In the genomic region with DNA sequence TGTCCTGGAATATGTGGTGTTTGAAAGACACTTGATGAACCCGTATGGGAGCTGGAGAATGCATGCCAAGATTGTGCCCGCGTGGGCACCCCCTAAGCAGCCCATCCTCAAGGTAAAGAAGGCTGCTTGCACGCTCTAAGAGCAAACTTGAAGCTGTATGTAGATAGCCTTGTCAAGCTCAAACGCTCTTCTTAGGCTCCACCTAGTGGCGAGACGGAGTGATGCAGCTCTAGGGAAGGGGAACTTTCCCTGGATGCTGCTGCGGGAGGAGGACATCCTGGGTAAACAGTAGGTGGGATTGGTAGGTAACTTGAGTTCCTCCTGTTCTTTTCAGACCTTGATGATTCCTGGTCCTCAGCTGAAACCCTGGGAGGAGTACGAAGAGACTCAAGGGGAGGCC, we compare ENCODE assay signal across 9 mouse cellular contexts. TPM values are rescaled to one million over a fixed set of nuclear protein-coding genes. Genes with fewer than 3 reads are reported as not detected.
DNase-seq lines count a peak whose midpoint lies in the region; ATAC-seq and TF ChIP-seq lines count a peak whose summit lies in the region.
"Had no signal": no experiment of that assay in that cellular context is flagged by ENCODE, and none has a peak within 500 bp of the region (broad histone marks: within the 10 kb centered on the region; RNA-seq: fewer than 3 reads in every experiment).

No protein-coding gene starts in this region.

- H3K4me3 ChIP-seq in heart, embryonic 14.5 days (ENCODE audit: control insufficient read depth in 1 of 2, insufficient read depth in 1 of 2, low read depth in 1 of 2, low read length in 2 of 2), result no peak overlapping the region
- no peak overlapping the region for H3K4me3 ChIP-seq in heart, embryonic 11.5 days (ENCODE audit: low read depth, low read length)
- no peak overlapping the region for H3K4me3 ChIP-seq in midbrain, postnatal 0 days (ENCODE audit: low read depth, low read length)
- H3K4me3 ChIP-seq: erythroblast, embryonic 14.5 days had no signal

- H3K27me3 ChIP-seq in heart, embryonic 14.5 days (ENCODE audit: control insufficient read depth, insufficient read depth, low read length), result no peaks in the 10 kb centered on the region
- H3K27me3 ChIP-seq in heart, embryonic 11.5 days (ENCODE audit: control insufficient read depth, insufficient read depth, low read length), result no peaks in the 10 kb centered on the region
- H3K27me3 ChIP-seq in midbrain, postnatal 0 days (ENCODE audit: insufficient read depth, low read length), result no peaks in the 10 kb centered on the region

- peak; percentile 54; the same call in 1 of the 2 replicates for ATAC-seq in heart, embryonic 14.5 days (ENCODE audit: insufficient number of reproducible peaks, insufficient read depth, low FRiP score, low read depth)
- ATAC-seq in heart, embryonic 11.5 days (replicated peaks; ENCODE audit: insufficient number of reproducible peaks, low FRiP score, low TSS enrichment), result no peak
- ATAC-seq in erythroid progenitor cell, adult 5-6 weeks (replicated peaks; ENCODE audit: low FRiP score, poor library complexity, severe bottlenecking), result peak; percentile 85
- no peak for ATAC-seq in midbrain, postnatal 0 days (ENCODE audit: low FRiP score)

- H3K27ac ChIP-seq in heart, embryonic 14.5 days (replicated peaks in 1 of 2; ENCODE audit: control insufficient read depth in 1 of 2, insufficient read depth in 1 of 2, low read depth in 2 of 2, low read length in 2 of 2), result no peak overlapping the region
- H3K27ac ChIP-seq in heart, embryonic 11.5 days (ENCODE audit: low read depth, low read length), result no peak overlapping the region
- no peak overlapping the region for H3K27ac ChIP-seq in midbrain, postnatal 0 days (ENCODE audit: low read depth, low read length)

- peaks cover 71% of the 10 kb centered on the region for H3K36me3 ChIP-seq in heart, embryonic 14.5 days (ENCODE audit: control insufficient read depth, insufficient read depth, low read length)
- H3K36me3 ChIP-seq in heart, embryonic 11.5 days (ENCODE audit: control insufficient read depth, insufficient read depth, low read length), result peaks cover 30% of the 10 kb centered on the region
- H3K36me3 ChIP-seq in midbrain, postnatal 0 days (ENCODE audit: insufficient read depth, low read length), result peaks cover 25% of the 10 kb centered on the region

- H3K4me1 ChIP-seq in heart, embryonic 14.5 days (ENCODE audit: control insufficient read depth in 2 of 2, insufficient read depth in 2 of 2, low read length in 2 of 2), result peaks cover 0 to 3% of the 10 kb centered on the region in 2 experiments; a peak in 1 of 4 replicates
- no peaks in the 10 kb centered on the region for H3K4me1 ChIP-seq in heart, embryonic 11.5 days (ENCODE audit: control insufficient read depth, insufficient read depth, low read length)
- no peaks in the 10 kb centered on the region for H3K4me1 ChIP-seq in midbrain, postnatal 0 days (ENCODE audit: insufficient read depth, low read length)

- no peak overlapping the region for H3K9ac ChIP-seq in heart, embryonic 14.5 days (ENCODE audit: low read length)
- H3K9ac ChIP-seq in heart, embryonic 11.5 days (ENCODE audit: low read depth, low read length), result no peak overlapping the region
- H3K9ac ChIP-seq in midbrain, postnatal 0 days (replicated peaks; ENCODE audit: low read length, poor library complexity, severe bottlenecking), result no peak overlapping the region

- no peaks in the 10 kb centered on the region for H3K9me3 ChIP-seq in heart, embryonic 14.5 days (ENCODE audit: control insufficient read depth, low read length)
- no peaks in the 10 kb centered on the region for H3K9me3 ChIP-seq in heart, embryonic 11.5 days (replicated peaks; ENCODE audit: control insufficient read depth, low read length)
- H3K9me3 ChIP-seq in midbrain, postnatal 0 days (ENCODE audit: low read length), result no peaks in the 10 kb centered on the region

- DNase-seq in B cell, adult 2 months, result peak; percentile 59 to 63
- DNase-seq in T-cell, adult 2 months (ENCODE audit: low spot score), result peak; percentile 16
- peak; percentile 54 to 58 for DNase-seq in layer of hippocampus, postnatal 14 days (ENCODE audit: low spot score in 2 of 2)
- DNase-seq in midbrain, postnatal 0 days (ENCODE audit: low spot score), result peak; percentile 71
- DNase-seq in thymus, postnatal 0 days (ENCODE audit: low spot score), result peak; percentile 55

- peak; percentile 95 for TF ChIP-seq CTCF in midbrain, postnatal 0 days (IDR thresholded peaks at IDR 0.05)

- no peak overlapping the region for H3K4me2 ChIP-seq in heart, embryonic 14.5 days (ENCODE audit: low read length)
- H3K4me2 ChIP-seq in heart, embryonic 11.5 days, result no peak overlapping the region
- no peak overlapping the region for H3K4me2 ChIP-seq in midbrain, postnatal 0 days (ENCODE audit: low read depth, low read length, poor library complexity, severe bottlenecking)

- 18% methylated on average over 9 of the region's 9 CpGs for WGBS in heart, embryonic 14.5 days
- WGBS in heart, embryonic 11.5 days (ENCODE audit: insufficient replicate concordance), result 27% methylated on average over 9 of the region's 9 CpGs
- 23% methylated on average over 9 of the region's 9 CpGs for WGBS in midbrain, postnatal 0 days

RNA-seq across cellular contexts. Expression of a gene that starts 12.6 kb away (rescaled TPM):
- polyA plus RNA-seq in heart, embryonic 14.5 days (2014; fragmentation: Nextera tagmentation; extraction: Ambion mirVana), result 56.2 and 59.2 TPM in 2 replicates
- 64.2 and 70.3 TPM in 2 replicates for polyA plus RNA-seq in heart, embryonic 11.5 days (2014; fragmentation: Nextera tagmentation; extraction: Ambion mirVana)
- total RNA-seq in erythroid progenitor cell, adult 5-6 weeks (2015; ENCODE audit: low replicate concordance), result 13.4 and 15.5 TPM in 2 replicates
- 3.6 and 5.9 TPM in 2 replicates for total RNA-seq in erythroid progenitor cell, adult 5-6 weeks (2017; ENCODE audit: low replicate concordance)
- total RNA-seq in layer of hippocampus, postnatal 14 days (2021), result 10 to 100 TPM; 20.4 to 22.7 TPM
- 21.4 and 29.1 TPM in 2 replicates for total RNA-seq in midbrain, postnatal 0 days (2014; rRNA removed)
- polyA plus RNA-seq in midbrain, postnatal 0 days (2015; fragmentation: Nextera tagmentation; extraction: Ambion mirVana), result 33.0 and 36.0 TPM in 2 replicates
- 40.8 and 41.0 TPM in 2 replicates for polyA plus RNA-seq in thymus, postnatal 0 days (2015; fragmentation: Nextera tagmentation; extraction: Ambion mirVana)

RNA-seq across cellular contexts. Expression of a gene that starts 23.7 kb away (rescaled TPM):
- 0.05 TPM in 2 replicates for polyA plus RNA-seq in heart, embryonic 14.5 days (2014; fragmentation: Nextera tagmentation; extraction: Ambion mirVana)
- 0.01 TPM in 1 of 2 replicates, not detected in the other for polyA plus RNA-seq in heart, embryonic 11.5 days (2014; fragmentation: Nextera tagmentation; extraction: Ambion mirVana)
- not detected in 2 replicates for total RNA-seq in erythroid progenitor cell, adult 5-6 weeks (2015; ENCODE audit: low replicate concordance)
- 0.15 TPM in 1 of 2 replicates, not detected in the other for total RNA-seq in erythroid progenitor cell, adult 5-6 weeks (2017; ENCODE audit: low replicate concordance)
- under 1 TPM; 0.21 to 0.24 TPM for total RNA-seq in layer of hippocampus, postnatal 14 days (2021)
- 0.57 and 0.71 TPM in 2 replicates for total RNA-seq in midbrain, postnatal 0 days (2014; rRNA removed)
- polyA plus RNA-seq in midbrain, postnatal 0 days (2015; fragmentation: Nextera tagmentation; extraction: Ambion mirVana), result 0.66 and 0.78 TPM in 2 replicates
- polyA plus RNA-seq in thymus, postnatal 0 days (2015; fragmentation: Nextera tagmentation; extraction: Ambion mirVana), result 0.27 and 0.38 TPM in 2 replicates
- polyA plus RNA-seq: erythroblast, embryonic 14.5 days had no signal

RNA-seq across cellular contexts. Expression of a gene that starts 34.2 kb away (rescaled TPM):
- 2.2 and 3.6 TPM in 2 replicates for polyA plus RNA-seq in heart, embryonic 14.5 days (2014; fragmentation: Nextera tagmentation; extraction: Ambion mirVana)
- 2.2 and 2.9 TPM in 2 replicates for polyA plus RNA-seq in heart, embryonic 11.5 days (2014; fragmentation: Nextera tagmentation; extraction: Ambion mirVana)
- total RNA-seq in erythroid progenitor cell, adult 5-6 weeks (2015; ENCODE audit: low replicate concordance), result 2.5 and 2.9 TPM in 2 replicates
- total RNA-seq in erythroid progenitor cell, adult 5-6 weeks (2017; ENCODE audit: low replicate concordance), result 5.4 and 6.0 TPM in 2 replicates
- 10 to 100 TPM; 75.2 to 77.8 TPM for total RNA-seq in layer of hippocampus, postnatal 14 days (2021)
- total RNA-seq in midbrain, postnatal 0 days (2014; rRNA removed), result 54.9 and 60.4 TPM in 2 replicates
- polyA plus RNA-seq in midbrain, postnatal 0 days (2015; fragmentation: Nextera tagmentation; extraction: Ambion mirVana), result 6.9 and 7.4 TPM in 2 replicates
- 3.1 and 3.7 TPM in 2 replicates for polyA plus RNA-seq in thymus, postnatal 0 days (2015; fragmentation: Nextera tagmentation; extraction: Ambion mirVana)

RNA-seq across cellular contexts. Expression of a gene that starts 47.7 kb away (rescaled TPM):
- 86.9 and 90.0 TPM in 2 replicates for polyA plus RNA-seq in heart, embryonic 14.5 days (2014; fragmentation: Nextera tagmentation; extraction: Ambion mirVana)
- polyA plus RNA-seq in heart, embryonic 11.5 days (2014; fragmentation: Nextera tagmentation; extraction: Ambion mirVana), result 78.0 and 79.8 TPM in 2 replicates
- total RNA-seq in erythroid progenitor cell, adult 5-6 weeks (2015; ENCODE audit: low replicate concordance), result 20.9 and 25.6 TPM in 2 replicates
- total RNA-seq in erythroid progenitor cell, adult 5-6 weeks (2017; ENCODE audit: low replicate concordance), result 9.4 and 32.2 TPM in 2 replicates
- total RNA-seq in layer of hippocampus, postnatal 14 days (2021), result 100 to 1,000 TPM; 138 TPM
- 52.5 and 81.0 TPM in 2 replicates for total RNA-seq in midbrain, postnatal 0 days (2014; rRNA removed)
- 97.8 and 109 TPM in 2 replicates for polyA plus RNA-seq in midbrain, postnatal 0 days (2015; fragmentation: Nextera tagmentation; extraction: Ambion mirVana)
- polyA plus RNA-seq in thymus, postnatal 0 days (2015; fragmentation: Nextera tagmentation; extraction: Ambion mirVana), result 57.2 and 64.4 TPM in 2 replicates

Comparison
In these comparisons a context has a peak if more than half of its experiments do, and no peak if none do; other contexts are left out.
1. ATAC-seq: peak in heart, embryonic 14.5 days (single experiment) and erythroid progenitor cell, adult 5-6 weeks (single experiment); none in heart, embryonic 11.5 days (single experiment) and midbrain, postnatal 0 days (single experiment).
2. DNase-seq: peak in every context shown above with its lines; median percentile 71 in midbrain, postnatal 0 days; 61 in B cell, adult 2 months; 56 in layer of hippocampus, postnatal 14 days; 55 in thymus, postnatal 0 days; 16 in T-cell, adult 2 months.